Mouse (Mus musculus) liver, embryonic 15.5 days (tissue): ENCODE results near the gene Gm6460. TPM values are rescaled to one million over a fixed set of nuclear protein-coding genes. Genes with fewer than 3 reads are reported as not detected.
"Not testable (repeated sequence)": the region's sequence is repeated elsewhere in the genome, so short reads cannot be mapped to it uniquely, and the experiment has no call there.

Source experiments
- ATAC-seq: fragments of 200-750 bp; cut with Nextera tagmentation; 2 replicates; pipeline ENCODE4 v1.8.0; 2017; ENCODE audit warnings: moderate number of reproducible peaks, mild to moderate bottlenecking, moderate library complexity; ENCODE audit not compliant: insufficient read depth
- H3K27ac ChIP-seq: fragments of 300-500 bp; sonication (generic); replicated peaks from 2 replicates; pipeline ENCODE4 v1.5.1; 2015; ENCODE audit warnings: mild to moderate bottlenecking, inconsistent platforms
- H3K27me3 ChIP-seq: fragments of 300-500 bp; sonication (generic); 2 replicates; pipeline ENCODE4 v1.6.1; 2015; ENCODE audit warnings: mild to moderate bottlenecking, inconsistent platforms
- H3K36me3 ChIP-seq: fragments of 300-500 bp; sonication (generic); replicated peaks from 2 replicates; pipeline ENCODE4 v1.6.1; 2015; ENCODE audit warnings: moderate library complexity, mild to moderate bottlenecking, inconsistent platforms
- H3K4me1 ChIP-seq: fragments of 300-500 bp; sonication (generic); replicated peaks from 2 replicates; pipeline ENCODE4 v1.6.1; 2015; ENCODE audit warnings: inconsistent platforms
- H3K4me2 ChIP-seq: fragments of 300-500 bp; sonication (generic); 2 replicates; pipeline ENCODE4 v1.6.1; 2015; ENCODE audit warnings: moderate library complexity, mild to moderate bottlenecking, inconsistent platforms
- H3K4me3 ChIP-seq: fragments of 300-500 bp; sonication (generic); replicated peaks from 2 replicates; pipeline ENCODE4 v1.5.1; 2015; ENCODE audit warnings: mild to moderate bottlenecking, inconsistent platforms
- H3K9ac ChIP-seq: fragments of 300-500 bp; sonication (generic); 2 replicates; pipeline ENCODE4 v1.6.1; 2015; ENCODE audit warnings: moderate library complexity, mild to moderate bottlenecking, inconsistent platforms
- H3K9me3 ChIP-seq: fragments of 300-500 bp; sonication (generic); replicated peaks from 2 replicates; pipeline ENCODE4 v1.6.1; 2016; ENCODE audit warnings: inconsistent platforms
- WGBS: fragments of 180-500 bp; shearing (Covaris S2); methylation state at CpG from one replicate; pipeline ENCODE4 v1.1.7; 2015; ENCODE audit warnings: mixed read lengths; ENCODE audit not compliant: insufficient replicate concordance; 5-methylcytosine and 5-hydroxymethylcytosine counted together
- polyA plus RNA-seq: library from polyadenylated mRNA; unstranded; fragments of >200 nt; fragmentation: Nextera tagmentation; extraction: Ambion mirVana; gene quantifications from 2 replicates; pipeline ENCODE4 v1.2.1, GENCODE M21; 2015

Gm6460 gene
- not detected in 2 replicates for polyA plus RNA-seq

GRCm38 (mm10) chr5:11594613-11595012 is at the start of gene Gm6460:
Gene Gm6460 (plus strand): TSS chr5:11594913.
- H3K9me3 ChIP-seq, H3K27ac ChIP-seq, H3K4me1 ChIP-seq, H3K36me3 ChIP-seq, H3K9ac ChIP-seq, H3K4me3 ChIP-seq, H3K4me2 ChIP-seq, H3K27me3 ChIP-seq, ATAC-seq: not testable (repeated sequence)
- WGBS, result no CpG with 5 or more reads among the region's 3 CpGs

Other genes with a start within 250 kb of the Gm6460 start
- not detected in 2 replicates for gene Gm8897, start 178.5 kb upstream of the Gm6460 start, polyA plus RNA-seq
- not detected in 2 replicates for gene Gm8906, start 92.2 kb upstream of the Gm6460 start, polyA plus RNA-seq
- not detected in 2 replicates for gene Gm8922, start 87.0 kb downstream of the Gm6460 start, polyA plus RNA-seq
- not detected in 2 replicates for gene Gm8926, start 175.6 kb downstream of the Gm6460 start, polyA plus RNA-seq